Mouse (Mus musculus) R1 (cell line): ENCODE measurements at regions not wholly inside any gene's neighbourhood (a gene's known extent, or its start where the extent isn't known, plus 50 kb on each side); places are given as distances from the start of the nearest gene placed in this dataset.

Experiments used
- DNase-seq: peaks from one replicate; pipeline ENCODE4 v3.0.0-alpha.2; 2018; ENCODE audit warnings: low read depth, low spot score

- DNase-seq: no peak
Measured at GRCm38 (mm10) chr5:82472146-82472545, 882.8 kb downstream of the Tecrl start.

DNA sequence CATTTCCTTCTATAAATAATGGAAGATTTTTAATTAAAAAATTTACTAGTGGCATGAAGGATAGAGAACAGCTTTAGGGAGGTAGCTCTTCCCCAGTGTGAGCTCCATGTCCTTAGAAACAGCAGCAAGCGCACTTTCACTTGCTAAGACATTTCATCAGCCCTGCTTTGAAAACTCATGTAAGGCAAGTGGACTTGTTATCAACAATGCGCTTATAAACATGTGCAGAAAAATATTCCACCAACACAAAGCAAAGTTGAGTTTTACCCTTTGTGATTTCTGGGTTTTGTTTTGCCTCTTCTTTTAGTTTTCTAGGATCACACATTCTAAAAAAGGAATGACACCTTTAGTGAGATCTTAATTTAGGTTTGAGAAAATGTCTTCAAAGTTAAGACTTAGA lies 890.7 kb downstream of the Tecrl start:
- DNase-seq: no peak

GRCm38 (mm10) chr5:82441288-82441687 lies 913.7 kb downstream of the Tecrl start:
- no peak for DNase-seq

DNA sequence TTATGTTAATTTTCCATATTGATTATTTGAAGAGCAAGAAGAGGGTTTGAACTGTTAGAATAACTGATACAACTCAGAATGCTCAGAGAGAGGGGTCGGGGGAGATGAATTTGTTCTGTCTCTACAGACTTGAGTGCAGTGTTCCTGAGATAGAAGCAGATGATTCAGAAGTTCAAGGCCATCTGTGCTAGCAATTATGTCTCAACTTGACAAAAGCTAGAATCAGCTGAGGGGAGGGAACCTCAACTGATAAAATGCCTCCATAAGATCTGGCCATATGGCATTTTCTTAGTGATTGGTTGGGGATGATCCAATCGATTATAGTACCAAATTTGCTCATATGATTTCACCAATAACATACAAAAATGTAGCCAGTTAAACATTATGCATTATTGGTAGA lies 914.9 kb downstream of the Tecrl start:
- DNase-seq: no peak

DNA sequence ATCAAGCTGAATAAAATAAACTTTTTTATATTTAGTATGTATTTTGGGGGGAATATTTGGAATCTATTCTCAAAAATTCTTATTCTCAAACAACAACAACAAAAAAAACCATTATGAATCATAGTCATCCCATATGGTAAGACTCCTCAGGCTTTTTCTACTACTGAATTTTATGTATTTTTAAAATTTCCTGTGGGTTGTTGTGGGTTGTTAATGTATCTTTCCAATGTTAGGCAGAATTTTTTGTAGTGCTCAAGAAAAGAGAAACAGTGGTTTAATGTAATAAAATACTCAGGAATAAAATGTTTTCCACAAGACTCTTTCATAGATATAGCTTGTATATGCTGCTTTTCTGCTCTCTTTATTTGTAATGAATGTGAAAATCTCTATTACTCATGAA lies 934.6 kb downstream of the Tecrl start:
- DNase-seq: no peak

DNA sequence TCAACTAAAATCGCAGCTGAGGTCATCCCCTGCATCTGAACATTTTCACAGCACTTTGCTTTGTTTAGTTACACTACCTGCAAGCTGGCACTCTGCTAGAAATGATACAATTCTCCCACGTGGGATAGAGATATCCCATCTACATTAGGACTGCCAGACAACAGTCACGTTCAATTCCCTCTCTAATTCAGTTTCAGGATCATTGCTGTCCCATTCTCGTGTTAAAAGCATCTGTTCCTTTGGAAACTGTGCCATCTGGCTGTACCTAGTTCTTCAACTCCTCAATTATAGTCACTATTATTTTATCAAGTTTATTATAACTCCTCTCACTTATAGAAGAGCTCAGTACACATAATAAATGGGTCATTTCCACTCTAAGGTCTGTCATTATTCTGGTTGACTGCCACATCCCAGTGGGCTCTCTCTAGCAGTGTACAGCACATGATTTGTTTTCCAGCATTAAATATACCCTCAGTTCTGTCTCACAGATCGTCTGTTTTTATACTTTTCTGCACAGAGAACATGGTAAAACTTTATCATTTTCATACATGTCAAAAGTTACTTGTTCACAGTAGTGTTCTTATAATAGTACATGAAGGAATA lies 958.3 kb downstream of the Tecrl start:
- DNase-seq: no peak

DNA sequence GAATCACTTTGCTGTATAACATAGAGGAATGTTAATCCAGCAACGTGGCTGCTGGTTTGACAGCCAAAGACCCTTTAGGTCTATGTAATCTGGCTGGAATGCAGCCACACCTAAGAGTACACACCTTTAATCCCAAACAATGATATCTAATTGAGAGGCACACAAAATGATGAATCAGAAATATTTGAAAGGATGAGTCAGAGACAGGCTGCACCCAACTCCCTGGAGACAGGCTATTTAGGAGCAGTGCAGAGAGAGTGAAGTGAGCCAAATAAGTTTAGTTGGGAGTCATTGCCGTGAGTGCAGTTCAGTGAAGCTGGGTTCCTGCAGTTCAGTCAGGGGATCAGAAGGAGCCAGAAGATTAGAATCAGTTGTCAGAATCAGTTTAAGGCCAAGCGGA lies 993.4 kb downstream of the Tecrl start:
- peak; percentile 3 for DNase-seq

DNA sequence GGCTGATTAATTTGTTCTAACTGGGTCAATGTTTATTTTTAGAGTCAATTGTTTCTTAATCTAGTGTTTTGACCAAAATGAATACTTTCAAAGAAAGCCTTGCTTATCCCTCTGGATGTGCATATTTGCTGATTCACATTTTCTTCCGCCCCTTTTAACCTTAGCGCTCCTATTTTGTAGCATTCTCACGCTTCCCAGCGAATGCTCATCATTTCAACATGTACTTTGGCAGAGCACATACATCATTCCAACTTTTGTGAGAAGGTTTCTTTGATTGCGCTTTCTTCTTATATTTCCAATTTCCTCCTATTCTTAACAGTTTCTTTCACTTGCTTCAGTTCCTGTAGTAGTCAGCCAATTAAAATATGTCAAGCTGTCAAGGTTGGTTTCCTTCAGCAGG lies 998.7 kb downstream of the Tecrl start:
- no peak for DNase-seq

DNA sequence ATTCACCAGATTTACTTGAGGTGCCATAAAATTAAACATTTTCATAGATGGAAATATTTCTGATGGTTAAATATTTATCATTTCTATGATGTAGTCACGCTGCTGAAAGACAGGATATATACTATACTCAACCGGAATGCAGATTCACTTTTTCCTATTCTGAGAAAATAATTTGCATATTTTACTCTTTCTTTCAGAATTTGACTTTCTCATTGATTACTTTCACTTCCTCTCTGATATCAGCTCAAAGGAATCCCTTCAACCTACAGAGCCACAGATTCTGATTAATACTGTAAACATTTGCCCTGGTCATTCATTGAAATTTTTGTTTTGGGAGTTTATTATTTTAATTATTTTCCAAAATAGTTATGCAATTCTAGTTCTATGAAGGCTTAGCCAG lies 1003.9 kb downstream of the Tecrl start:
- DNase-seq: no peak

DNA sequence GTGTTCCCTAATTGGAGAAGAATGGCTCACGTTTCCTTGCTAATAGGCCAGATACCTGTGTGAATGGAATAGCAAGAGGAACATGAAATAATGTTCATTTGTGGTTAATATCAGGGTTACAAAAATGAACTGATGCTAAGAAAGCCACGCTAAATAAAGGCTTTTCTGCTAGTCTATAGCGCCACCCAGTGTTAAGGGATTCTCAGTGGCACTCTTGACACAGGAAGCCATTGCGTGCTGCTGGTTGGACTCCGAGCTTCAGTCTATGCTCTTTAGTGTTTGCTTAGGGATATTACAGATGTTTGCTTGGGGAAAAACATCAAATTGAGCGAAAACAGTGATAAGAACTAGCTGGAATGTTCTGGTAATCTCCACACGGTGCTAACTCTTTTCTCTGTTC lies 1008.3 kb downstream of the Tecrl start:
- peak; percentile 59 for DNase-seq

DNA sequence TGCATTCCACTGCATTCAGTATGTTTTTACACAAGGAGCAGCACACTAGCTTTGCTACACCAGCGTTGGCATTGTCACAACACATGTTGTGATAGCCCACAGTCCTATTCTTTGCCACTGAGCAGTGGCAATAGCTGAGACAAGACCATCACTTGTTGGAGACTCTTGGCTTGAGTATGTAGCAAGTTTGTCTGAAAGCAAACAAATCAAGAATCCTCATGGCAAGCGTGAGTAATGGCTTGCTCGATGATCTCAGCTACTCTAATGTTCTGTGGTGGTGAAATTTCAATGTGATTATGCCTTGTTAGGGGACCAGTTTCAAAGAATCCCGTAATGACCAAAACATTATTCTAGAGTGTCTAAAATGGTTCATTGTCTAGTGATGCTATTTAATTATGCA lies 1030.6 kb downstream of the Tecrl start:
- DNase-seq: no peak

DNA sequence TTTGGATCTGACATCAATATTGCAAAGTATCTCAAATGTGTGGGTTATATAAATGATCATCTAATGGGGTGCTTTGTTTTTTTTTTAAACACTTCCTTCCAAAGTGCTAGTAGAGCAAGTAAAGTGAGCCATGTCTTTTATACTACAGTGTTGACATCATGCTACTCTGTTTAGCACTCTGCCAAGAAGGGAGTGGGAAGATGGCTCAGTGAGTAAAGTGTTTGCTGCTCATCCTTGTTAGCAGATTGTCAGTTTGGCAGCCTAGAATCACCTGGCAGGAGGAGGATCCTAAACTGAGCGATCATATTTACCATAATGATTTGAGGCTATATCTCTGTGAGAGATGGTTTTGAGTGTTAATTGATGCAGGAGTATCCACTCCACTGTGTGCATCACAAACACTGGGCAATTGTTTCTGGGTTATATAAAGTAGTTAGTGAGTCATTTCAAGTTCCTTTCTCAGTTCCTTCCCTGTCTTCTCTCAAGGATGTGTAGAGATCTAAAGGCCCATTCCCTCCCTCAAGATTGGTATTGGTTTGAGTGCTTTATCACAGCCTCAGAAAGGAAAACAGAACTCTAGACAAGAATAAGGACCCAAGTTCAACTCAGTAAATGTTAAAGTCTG lies 1035.2 kb downstream of the Tecrl start:
- no peak for DNase-seq

- DNase-seq: no peak
Measured at GRCm38 (mm10) chr5:82312054-82312453, 1042.9 kb downstream of the Tecrl start.

GRCm38 (mm10) chr5:82288069-82288845 lies 1066.7 kb downstream of the Tecrl start:
- no peak for DNase-seq

DNA sequence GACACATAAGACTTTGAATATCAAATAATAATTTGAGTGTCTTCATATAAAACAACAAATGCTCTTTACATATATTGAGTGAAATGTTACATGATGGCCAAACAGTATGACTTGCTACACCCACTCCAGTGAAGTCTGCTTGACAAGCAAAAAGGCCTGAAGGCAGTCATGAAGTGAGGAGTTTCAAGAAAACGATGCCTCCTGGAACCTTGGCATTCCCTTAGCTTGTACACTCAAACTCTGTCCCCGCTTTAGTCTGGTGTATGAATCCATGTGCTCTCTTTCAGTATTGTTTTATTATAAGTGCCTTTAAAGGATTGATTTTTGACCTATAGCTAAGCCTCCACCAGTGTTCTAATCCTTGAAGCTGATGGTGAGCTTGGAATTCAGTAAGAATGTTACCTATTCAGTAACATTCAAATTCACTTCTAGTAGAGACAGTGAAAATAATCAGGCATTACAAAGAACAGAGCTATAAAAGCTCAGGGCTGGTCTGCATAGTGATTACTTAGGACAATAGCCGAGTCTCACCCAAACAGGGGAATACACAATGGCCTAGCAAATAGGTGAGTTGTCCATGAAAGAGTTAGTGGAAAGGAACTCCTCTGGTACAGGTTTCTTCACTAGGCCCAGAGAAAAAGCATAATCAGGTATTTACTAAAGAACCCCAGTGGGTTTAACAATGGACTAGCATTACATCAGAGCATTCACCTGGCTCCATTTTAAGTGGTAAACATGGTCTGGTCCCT lies 1101.5 kb downstream of the Tecrl start:
- peak; percentile 97 for DNase-seq

- DNase-seq: no peak
Measured at GRCm38 (mm10) chr5:82226329-82226728, 1128.7 kb downstream of the Tecrl start.

DNA sequence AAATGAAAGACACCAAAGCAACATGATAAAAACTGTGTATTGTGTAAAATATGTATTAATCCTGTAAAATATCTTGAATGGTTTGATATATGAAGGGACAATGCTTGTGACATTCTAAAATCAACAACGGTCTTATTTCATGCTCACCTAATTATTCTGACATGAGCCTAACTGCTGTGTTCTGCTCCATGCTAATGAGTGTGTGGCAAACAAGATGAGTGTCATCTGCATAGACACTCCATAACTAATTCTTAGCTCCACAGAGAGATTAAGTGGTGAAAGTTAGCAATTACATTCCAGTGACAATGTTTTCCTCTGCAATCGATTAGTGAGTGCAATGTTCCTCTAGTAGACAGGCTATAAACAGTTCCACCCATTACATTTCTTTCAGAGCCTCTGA lies 1131.4 kb downstream of the Tecrl start:
- DNase-seq: no peak

DNA sequence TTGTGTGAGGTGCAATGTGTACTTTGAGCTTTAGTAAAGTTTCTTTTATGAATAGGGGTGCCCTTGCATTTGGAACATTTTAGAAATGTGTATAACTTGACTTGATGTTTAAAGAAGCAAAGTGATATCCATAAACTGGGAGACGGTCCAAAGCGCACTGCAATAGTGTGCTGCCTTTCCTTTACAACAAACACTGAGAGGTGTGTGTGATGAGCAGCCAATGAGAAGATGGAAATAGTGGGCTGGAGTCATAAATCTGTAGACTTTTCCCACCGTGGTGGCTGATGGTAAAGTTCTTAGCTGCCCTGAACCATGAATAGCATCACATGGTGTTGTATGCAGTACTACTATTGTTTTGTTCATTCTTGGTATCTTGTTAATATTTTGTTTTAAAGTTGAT lies 1151.4 kb downstream of the Tecrl start:
- no peak for DNase-seq
